Mouse (Mus musculus): ENCODE results near the gene Sema6b.
"Not testable (repeated sequence)": the region's sequence is repeated elsewhere in the genome, so short reads cannot be mapped to it uniquely, and the experiment has no call there.

Sema6b gene

GRCm38 (mm10) chr17:56119431-56119830, 20.7 kb downstream of the Sema6b start:
- no peak for DNase-seq (ENCODE audit: low spot score in 2 of 2)

GRCm38 (mm10) chr17:56117251-56117710, 22.9 kb downstream of the Sema6b start, which contains the start of gene Plin5:
Plin5 (minus strand) TSS chr17:56117596.
- DNase-seq (ENCODE audit: low spot score in 2 of 2): no peak

- no peak for DNase-seq (ENCODE audit: low spot score in 2 of 2)
Observed at GRCm38 (mm10) chr17:56116193-56116592, 23.9 kb downstream of the Sema6b start.

- no peak for DNase-seq (ENCODE audit: low spot score in 2 of 2)
Observed at GRCm38 (mm10) chr17:56112743-56113142, 27.4 kb downstream of the Sema6b start.

GRCm38 (mm10) chr17:56111864-56112263, 28.3 kb downstream of the Sema6b start:
- peak; percentile 55 to 62 for DNase-seq (ENCODE audit: low spot score in 2 of 2)

GRCm38 (mm10) chr17:56111021-56111420, 29.1 kb downstream of the Sema6b start:
- no peak for DNase-seq (ENCODE audit: low spot score in 2 of 2)

- DNase-seq (ENCODE audit: low spot score in 2 of 2): no peak
Observed at GRCm38 (mm10) chr17:56110571-56110970, 29.6 kb downstream of the Sema6b start.

- no peak for DNase-seq (ENCODE audit: low spot score in 2 of 2)
Observed at GRCm38 (mm10) chr17:56109219-56110051, 30.7 kb downstream of the Sema6b start, which contains the start of gene Plin4. Plin4 (minus strand) TSS chr17:56109803.

- no peak for DNase-seq (ENCODE audit: low spot score in 2 of 2)
Observed at GRCm38 (mm10) chr17:56108334-56109044, 31.7 kb downstream of the Sema6b start.

GRCm38 (mm10) chr17:56107736-56108135, 32.4 kb downstream of the Sema6b start:
- no peak for DNase-seq (ENCODE audit: low spot score in 2 of 2)

- DNase-seq (ENCODE audit: low spot score in 2 of 2): no peak
Observed at GRCm38 (mm10) chr17:56106981-56107380, 33.2 kb downstream of the Sema6b start.

- DNase-seq (ENCODE audit: low spot score in 2 of 2): not testable (repeated sequence)
Observed at GRCm38 (mm10) chr17:56106436-56106835, 33.7 kb downstream of the Sema6b start.

GRCm38 (mm10) chr17:56104821-56105220, 35.3 kb downstream of the Sema6b start:
- not testable (repeated sequence) for DNase-seq (ENCODE audit: low spot score in 2 of 2)

- DNase-seq (ENCODE audit: low spot score in 2 of 2): no peak
Observed at GRCm38 (mm10) chr17:56103465-56104285, 36.5 kb downstream of the Sema6b start.

GRCm38 (mm10) chr17:56102927-56103326, 37.2 kb downstream of the Sema6b start:
- DNase-seq (ENCODE audit: low spot score in 2 of 2): no peak

GRCm38 (mm10) chr17:56102158-56102557, 38.0 kb downstream of the Sema6b start:
- DNase-seq (ENCODE audit: low spot score in 2 of 2): no peak

- DNase-seq (ENCODE audit: low spot score in 2 of 2): no peak
Observed at GRCm38 (mm10) chr17:56100811-56101210, 39.3 kb downstream of the Sema6b start.

- DNase-seq (ENCODE audit: low spot score in 2 of 2): no peak
Observed at GRCm38 (mm10) chr17:56098711-56099572, 41.2 kb downstream of the Sema6b start.

- no peak for DNase-seq (ENCODE audit: low spot score in 2 of 2)
Observed at GRCm38 (mm10) chr17:56098180-56098579, 42.0 kb downstream of the Sema6b start.

GRCm38 (mm10) chr17:56096883-56097282, 43.3 kb downstream of the Sema6b start:
- DNase-seq (ENCODE audit: low spot score in 2 of 2): no peak

GRCm38 (mm10) chr17:56092794-56093193, 47.3 kb downstream of the Sema6b start:
- DNase-seq (ENCODE audit: low spot score in 2 of 2): no peak

All from natural killer cell, adult 2 months (primary cell).